Mouse (Mus musculus) embryonic fibroblast, embryonic 13.5 days (primary cell): ENCODE measurements around the gene Tmprss12. TPM values are rescaled to one million over a fixed set of nuclear protein-coding genes. Genes with fewer than 3 reads are reported as not detected.
"Not testable (repeated sequence)": the region's sequence is repeated elsewhere in the genome, so short reads cannot be mapped to it uniquely, and the experiment has no call there.

Source experiments
- H3K27ac ChIP-seq: 2 replicates; pipeline ENCODE4 v1.5.1; 2012; ENCODE audit warnings: low read length, control low read depth, inconsistent platforms; ENCODE audit not compliant: insufficient read depth
- H3K4me1 ChIP-seq: 2 replicates; pipeline ENCODE4 v1.6.1; 2011; ENCODE audit warnings: low read length; ENCODE audit not compliant: control insufficient read depth, insufficient read depth
- H3K4me3 ChIP-seq: 2 replicates; pipeline ENCODE4 v1.5.1; 2011; ENCODE audit warnings: mild to moderate bottlenecking, control low read depth, low read length; ENCODE audit not compliant: insufficient read depth
- CTCF ChIP-seq: IDR thresholded peaks from 2 replicates; pipeline ENCODE4 v1.5.1; 2011; ENCODE audit warnings: mild to moderate bottlenecking, control low read depth, low read length, moderate library complexity, borderline replicate concordance; ENCODE audit not compliant: insufficient read depth
- POLR2A ChIP-seq: IDR thresholded peaks from 2 replicates; pipeline ENCODE4 v1.6.1; 2011; ENCODE audit warnings: low read depth, mild to moderate bottlenecking, control low read depth, low read length, moderate library complexity
- polyA plus RNA-seq: library from polyadenylated mRNA; stranded (reverse); fragments of >200 nt; gene quantifications from 2 replicates; pipeline ENCODE4 v1.2.4, GENCODE M21; 2011; ENCODE audit warnings: low read depth; ENCODE audit not compliant: missing spikeins, insufficient read length

The Tmprss12 gene
- polyA plus RNA-seq, 1 experiment: not detected

DNA sequence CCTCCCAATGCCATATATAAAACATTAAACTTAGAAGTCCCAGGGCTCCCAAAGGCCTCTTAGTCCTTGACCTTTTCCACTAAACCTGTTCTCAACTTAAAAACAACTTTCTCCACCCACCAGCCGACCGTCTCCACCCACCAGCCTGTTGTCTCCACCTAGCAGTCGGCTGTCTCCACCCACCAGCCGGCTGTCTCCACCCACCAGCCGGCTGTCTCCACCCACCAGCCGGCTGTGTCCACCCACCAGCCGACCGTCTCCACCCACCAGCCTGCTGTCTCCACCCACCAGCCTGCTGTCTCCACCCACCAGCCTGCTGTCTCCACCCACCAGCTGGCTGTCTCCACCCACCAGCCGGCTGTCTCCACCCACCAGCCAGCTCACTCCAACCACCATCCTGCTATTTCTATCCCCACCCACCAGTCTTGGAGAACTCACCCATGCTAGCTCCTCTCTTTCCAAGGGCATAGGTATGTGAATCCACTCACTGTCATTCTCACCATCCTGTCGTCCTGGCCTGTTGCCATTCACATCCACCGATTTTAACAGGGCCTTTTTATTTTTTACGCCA, 43.5 kb downstream of the Tmprss12 start:
- no peak overlapping the region for H3K4me3 ChIP-seq
- H3K27ac ChIP-seq: no peak overlapping the region
- H3K4me1 ChIP-seq: no peaks in the 10 kb centered on the region
- TF ChIP-seq POLR2A (no peak), CTCF (no peak)

DNA sequence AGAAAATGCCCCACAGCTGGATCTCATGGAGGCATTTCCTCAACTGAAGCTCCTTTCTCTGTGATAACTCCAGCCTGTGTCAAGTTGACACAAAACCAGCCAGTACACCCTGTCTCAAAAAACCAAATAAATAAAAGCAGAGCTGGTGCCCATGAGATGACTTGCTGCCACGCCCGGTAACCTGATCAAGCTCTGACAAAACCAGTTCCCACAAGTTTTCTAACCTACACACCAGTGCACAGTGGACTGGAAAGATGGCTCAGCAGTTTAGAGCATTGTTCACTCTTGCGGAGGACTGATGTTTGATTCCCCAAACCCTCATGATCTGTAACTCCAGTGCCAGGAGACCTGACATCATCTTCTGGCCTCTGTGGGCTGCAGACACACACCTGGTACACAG, 44.6 kb downstream of the Tmprss12 start:
- Histone ChIP-seq H3K4me1 (no peaks in the 10 kb centered on the region), H3K4me3 (no peak overlapping the region), H3K27ac (no peak overlapping the region)
- no peak for TF ChIP-seq CTCF

DNA sequence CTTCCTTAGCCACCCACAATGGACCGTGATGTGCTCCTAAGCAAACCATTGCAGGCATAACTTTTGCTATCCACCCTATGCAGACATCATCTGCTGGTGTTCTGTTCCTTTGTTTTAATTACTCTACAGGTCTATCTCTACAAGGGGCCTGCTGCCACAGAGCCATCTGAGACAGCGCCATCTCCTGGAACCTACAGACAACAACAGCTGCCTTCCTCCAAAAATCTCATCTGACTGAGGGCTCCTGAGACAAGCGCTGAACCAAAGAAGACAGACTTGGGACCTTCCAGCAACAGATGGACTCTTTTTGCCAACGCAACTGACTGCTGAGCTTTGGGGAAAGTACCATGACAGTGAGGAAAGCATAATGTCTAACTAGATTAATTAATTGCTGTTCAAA, 47.5 kb downstream of the Tmprss12 start:
- not testable (repeated sequence) for H3K4me1 ChIP-seq, H3K27ac ChIP-seq, H3K4me3 ChIP-seq

DNA sequence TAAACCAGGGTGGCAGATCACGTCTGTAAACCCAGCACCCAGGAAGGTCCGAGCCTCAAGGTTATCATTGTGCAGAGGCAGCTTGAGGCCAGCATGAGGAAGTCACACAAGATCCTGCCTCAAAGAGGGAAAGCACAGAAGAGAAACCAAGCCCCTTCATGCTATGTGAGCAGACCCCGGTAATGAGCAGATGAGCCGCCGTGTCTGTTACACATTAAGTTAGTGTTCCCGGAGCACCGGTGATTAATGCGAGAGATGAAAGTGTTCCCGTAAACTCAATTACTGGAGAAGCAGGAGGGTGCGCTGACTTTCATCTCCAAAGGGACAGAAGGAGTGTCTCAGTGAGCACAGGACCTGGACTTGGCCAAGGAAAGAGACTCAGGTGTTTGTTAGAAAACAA, 48.7 kb downstream of the Tmprss12 start:
- not testable (repeated sequence) for H3K27ac ChIP-seq, H3K4me1 ChIP-seq, H3K4me3 ChIP-seq

DNA sequence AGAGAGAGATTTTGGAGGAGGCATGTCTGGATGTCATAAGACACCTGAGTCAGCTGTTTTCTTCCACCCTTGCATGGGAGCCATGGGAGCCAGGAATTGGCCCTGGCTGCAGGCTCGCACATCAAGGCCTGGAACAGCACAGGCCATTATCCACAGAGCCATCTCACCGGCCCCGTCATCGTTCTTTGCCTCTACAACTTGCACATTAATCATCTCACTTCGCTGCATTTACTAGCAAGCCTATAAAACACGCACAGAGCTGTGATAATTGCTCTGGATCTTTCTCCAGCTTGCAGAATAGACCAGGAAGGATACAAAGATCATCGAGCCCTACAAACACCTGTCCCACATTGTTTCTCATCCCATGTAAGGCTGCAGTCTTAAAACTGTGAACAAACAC, 50.1 kb downstream of the Tmprss12 start:
- TF ChIP-seq CTCF: no peak
- TF ChIP-seq POLR2A: no peak
- Histone ChIP-seq H3K4me1 (no peaks in the 10 kb centered on the region), H3K27ac (no peak overlapping the region), H3K4me3 (no peak overlapping the region)

DNA sequence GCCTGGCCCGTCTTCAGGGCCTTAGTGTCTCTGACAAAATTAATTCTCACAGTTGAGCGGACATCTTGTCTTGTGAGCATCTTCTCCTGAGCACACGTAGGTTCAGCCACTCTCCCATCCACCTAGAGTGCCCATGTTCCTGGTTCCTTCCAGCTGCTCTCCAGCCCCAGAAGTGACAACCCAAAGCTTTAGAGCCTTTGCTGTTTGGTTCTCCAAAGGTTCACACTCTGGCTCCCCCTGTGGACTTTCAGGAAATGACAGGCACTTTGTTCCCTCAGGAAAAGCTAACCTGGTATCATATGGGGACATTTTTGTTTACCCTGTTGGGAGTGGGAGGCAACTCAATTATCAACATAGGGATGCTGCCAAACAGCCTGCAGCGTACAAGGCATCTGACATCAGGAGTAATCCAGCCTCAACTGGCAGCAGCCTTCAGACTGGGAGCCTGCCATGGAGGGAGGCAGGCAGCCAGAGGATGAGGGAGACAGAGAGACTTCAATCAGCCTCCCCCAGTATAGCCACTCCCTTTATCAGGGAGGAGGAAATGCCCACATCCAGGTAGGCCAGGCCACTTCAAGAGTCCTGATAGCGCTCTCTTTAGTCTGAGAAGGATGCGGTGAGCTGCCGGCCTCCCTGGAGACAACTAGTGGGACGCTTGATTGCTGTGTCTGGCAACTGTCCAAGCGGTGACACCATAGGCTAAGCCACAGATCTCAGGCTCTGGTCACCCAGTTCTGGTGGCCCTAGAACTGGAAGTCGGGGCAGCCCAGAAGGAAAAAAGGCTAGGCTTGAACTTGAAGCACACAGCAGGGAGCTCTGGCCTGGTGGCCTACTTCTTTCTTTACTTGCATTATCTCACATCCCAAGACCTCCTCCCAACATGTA, 51.7 kb downstream of the Tmprss12 start:
- not testable (repeated sequence) for H3K4me1 ChIP-seq, H3K4me3 ChIP-seq, H3K27ac ChIP-seq

DNA sequence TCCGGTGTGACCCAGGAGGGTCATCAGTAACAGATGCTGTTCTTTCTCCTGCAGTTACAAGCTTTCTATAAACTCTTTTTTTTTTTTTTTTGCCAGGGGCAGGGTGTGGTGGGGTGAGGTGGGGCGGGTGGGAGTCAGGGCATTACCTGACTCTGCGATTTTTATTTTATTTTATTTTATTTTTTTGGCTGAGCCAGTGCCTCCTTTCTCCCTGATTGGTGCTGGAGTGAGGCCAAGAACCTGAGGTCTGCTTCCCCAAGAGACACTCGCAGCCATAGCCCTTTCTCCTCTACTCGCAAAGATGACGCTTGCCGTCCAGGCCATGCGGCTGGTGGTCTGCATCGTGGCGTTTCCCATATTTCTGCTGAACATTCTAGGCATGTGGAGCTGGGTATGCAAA, 54.0 kb downstream of the Tmprss12 start, which contains the start of gene Mettl7a3:
Gene Mettl7a3 (plus strand): TSS at position 301 of the 400 bp plus-strand sequence.
- no peak within 1 kb of the TSS for H3K27ac ChIP-seq
- TF ChIP-seq POLR2A (no peak), CTCF (no peak)
- no peak within 1 kb of the TSS for H3K4me3 ChIP-seq
- no peaks in the 10 kb centered on the region for H3K4me1 ChIP-seq

DNA sequence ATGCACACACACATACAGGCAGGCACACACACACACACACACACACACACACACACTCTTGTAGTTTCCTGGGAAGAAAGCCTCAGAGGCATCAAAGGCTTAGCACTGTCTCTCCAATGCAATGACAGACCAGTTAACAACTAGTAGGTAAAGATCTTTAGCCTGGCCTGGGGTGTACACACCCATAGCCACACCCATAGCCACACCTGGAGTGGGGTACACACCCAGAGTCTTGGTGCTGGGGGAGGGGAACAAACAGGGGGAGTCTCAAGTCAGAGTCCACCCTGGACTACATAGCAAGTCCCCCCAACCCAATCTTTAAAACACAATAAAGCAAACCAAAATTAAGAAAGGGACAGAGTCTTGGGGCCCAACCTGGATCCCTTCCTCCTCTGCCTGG, 56.7 kb downstream of the Tmprss12 start:
- not testable (repeated sequence) for H3K27ac ChIP-seq, H3K4me3 ChIP-seq, H3K4me1 ChIP-seq

DNA sequence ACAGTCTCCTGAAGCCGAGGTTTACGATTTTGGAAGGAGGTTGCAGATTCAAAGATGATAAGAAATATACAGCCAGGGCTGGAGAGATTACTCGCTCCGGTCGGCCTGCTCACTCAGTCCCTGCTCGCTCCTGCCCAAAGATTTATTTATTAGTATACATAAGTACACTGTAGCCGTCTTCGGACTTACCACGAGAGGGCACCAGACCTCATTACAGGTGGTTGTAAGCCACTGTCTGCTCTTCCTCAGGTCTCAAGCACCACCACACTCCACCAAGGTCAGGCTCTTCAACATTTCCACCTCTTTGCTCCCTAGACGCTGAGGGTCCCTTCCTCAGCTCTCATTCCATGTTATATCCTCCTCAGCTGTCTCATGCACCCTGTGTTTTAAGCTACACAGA, 57.2 kb downstream of the Tmprss12 start:
- not testable (repeated sequence) for H3K4me3 ChIP-seq, H3K4me1 ChIP-seq, H3K27ac ChIP-seq

DNA sequence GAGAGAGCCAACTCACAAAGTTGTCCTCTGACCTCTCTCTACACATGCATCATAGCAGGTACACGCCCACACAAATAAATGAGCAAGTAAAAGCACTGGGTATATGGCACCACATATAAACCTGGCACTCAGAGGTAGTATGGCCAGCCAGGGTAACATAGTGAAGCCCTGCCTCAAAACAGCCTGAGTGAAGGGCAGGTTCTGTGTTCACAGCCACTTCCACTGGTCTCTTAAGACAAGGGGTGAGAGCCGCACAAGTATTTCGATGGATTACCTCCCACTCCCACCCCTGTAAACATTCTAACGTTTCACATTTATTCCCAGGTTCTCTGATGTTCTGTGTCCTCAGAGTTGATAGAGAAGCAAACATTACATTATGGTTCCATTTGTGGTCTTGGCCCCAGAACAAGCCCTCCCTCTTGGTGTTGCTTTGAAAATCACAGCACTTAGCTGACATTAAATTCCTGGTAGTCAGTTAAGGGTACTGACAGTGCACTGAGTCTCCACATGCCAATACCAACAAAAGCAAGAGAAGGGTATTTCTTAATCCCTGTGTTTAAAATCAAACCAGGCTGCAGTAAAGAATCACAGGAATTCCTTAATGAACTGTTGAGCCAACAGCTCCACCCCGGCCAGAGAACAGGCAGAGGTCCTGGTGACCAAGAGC, 60.8 kb downstream of the Tmprss12 start:
- not testable (repeated sequence) for H3K4me1 ChIP-seq, H3K27ac ChIP-seq, H3K4me3 ChIP-seq

Other genes with a start within 250 kb of the Tmprss12 start
- gene Dip2b, start 242.2 kb upstream of the Tmprss12 start, polyA plus RNA-seq: 19.2 and 20.6 TPM in 2 replicates
- 62.5 and 68.0 TPM in 2 replicates for gene Atf1, start 53.0 kb upstream of the Tmprss12 start, polyA plus RNA-seq
- 9.7 and 13.4 TPM in 2 replicates for gene Mettl7a1, start 23.3 kb downstream of the Tmprss12 start, polyA plus RNA-seq
- gene Mettl7a3, start 54.1 kb downstream of the Tmprss12 start, polyA plus RNA-seq: not detected in 2 replicates
- not detected in 2 replicates for gene Methig1, start 72.3 kb downstream of the Tmprss12 start, polyA plus RNA-seq
- gene Mettl7a2, start 72.4 kb downstream of the Tmprss12 start, polyA plus RNA-seq: not detected in 2 replicates
- gene Higd1c, start 83.7 kb downstream of the Tmprss12 start, polyA plus RNA-seq: not detected in 2 replicates
- gene Gm5475, start 141.3 kb downstream of the Tmprss12 start, polyA plus RNA-seq: not detected in 2 replicates
- 40.3 and 48.5 TPM in 2 replicates for gene Slc11a2, start 144.2 kb downstream of the Tmprss12 start, polyA plus RNA-seq
- 22.6 and 27.4 TPM in 2 replicates for gene Letmd1, start 188.2 kb downstream of the Tmprss12 start, polyA plus RNA-seq
- gene Csrnp2, start 214.7 kb downstream of the Tmprss12 start, polyA plus RNA-seq: 9.3 and 10.8 TPM in 2 replicates